Mouse (Mus musculus): ENCODE results near the gene Fuz. TPM values are rescaled to one million over a fixed set of nuclear protein-coding genes. Genes with fewer than 3 reads are reported as not detected.

The Fuz gene
- polyA plus RNA-seq, 1 experiment from 2014 or later = 17.6 TPM

DNA sequence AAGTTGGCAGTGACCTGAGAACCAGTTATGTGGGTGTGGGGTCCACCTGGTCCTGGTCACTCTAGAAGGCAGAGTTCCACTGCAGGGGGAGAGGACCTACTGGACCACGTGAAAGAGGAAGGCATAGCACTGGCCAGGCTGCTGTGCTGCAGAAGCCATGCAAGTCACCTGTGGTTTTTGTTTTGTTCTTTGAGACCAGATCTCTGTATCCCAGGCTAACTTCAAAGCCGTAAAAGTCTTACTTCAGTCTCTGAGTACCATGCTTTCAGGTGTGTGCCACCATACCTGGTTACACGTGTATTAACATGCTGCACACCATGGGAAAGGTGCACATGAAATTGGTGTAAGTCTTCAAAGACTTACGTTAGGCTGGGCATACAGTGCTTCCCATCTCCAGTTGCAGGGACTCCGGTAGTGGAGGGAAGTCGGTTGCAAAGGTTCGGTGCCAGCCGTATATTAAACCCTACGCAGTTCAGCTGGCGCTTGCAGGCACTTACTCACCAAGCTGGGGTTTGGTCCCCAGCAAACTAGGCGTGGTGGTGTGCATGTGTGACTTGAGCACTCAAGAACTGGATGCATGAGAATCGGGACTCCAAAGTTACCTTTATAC lies 44.1 kb upstream of the Fuz start:
- peaks cover 45% of the 10 kb centered on the region for H3K4me1 ChIP-seq (replicated peaks; ENCODE audit: control insufficient read depth, insufficient read depth, low read length)
- no peaks in the 10 kb centered on the region for H3K9me3 ChIP-seq (ENCODE audit: control insufficient read depth, low read length)
- 85% methylated on average over 12 of the region's 12 CpGs for WGBS
- ATAC-seq (replicated peaks; ENCODE audit: low FRiP score) = no peak
- no peaks in the 10 kb centered on the region for H3K27me3 ChIP-seq (replicated peaks; ENCODE audit: control insufficient read depth, insufficient read depth, low read length)
- peak overlapping the region; percentile 89; the same call in 1 of the 2 replicates for H3K4me3 ChIP-seq (ENCODE audit: low read depth, low read length)
- peak overlapping the region; percentile 87; the same call in 1 of the 2 replicates for H3K4me2 ChIP-seq
- H3K9ac ChIP-seq (ENCODE audit: low read depth, low read length) = 0 out of 2 replicates have a peak overlapping the region, but pooled peaks have one; percentile 38
- peaks cover 10% of the 10 kb centered on the region; the same call in 1 of the 2 replicates for H3K36me3 ChIP-seq (ENCODE audit: control insufficient read depth, insufficient read depth, low read length)
- no peak for DNase-seq (ENCODE audit: low spot score)
- H3K27ac ChIP-seq (ENCODE audit: low read depth, low read length) = no peak overlapping the region

DNA sequence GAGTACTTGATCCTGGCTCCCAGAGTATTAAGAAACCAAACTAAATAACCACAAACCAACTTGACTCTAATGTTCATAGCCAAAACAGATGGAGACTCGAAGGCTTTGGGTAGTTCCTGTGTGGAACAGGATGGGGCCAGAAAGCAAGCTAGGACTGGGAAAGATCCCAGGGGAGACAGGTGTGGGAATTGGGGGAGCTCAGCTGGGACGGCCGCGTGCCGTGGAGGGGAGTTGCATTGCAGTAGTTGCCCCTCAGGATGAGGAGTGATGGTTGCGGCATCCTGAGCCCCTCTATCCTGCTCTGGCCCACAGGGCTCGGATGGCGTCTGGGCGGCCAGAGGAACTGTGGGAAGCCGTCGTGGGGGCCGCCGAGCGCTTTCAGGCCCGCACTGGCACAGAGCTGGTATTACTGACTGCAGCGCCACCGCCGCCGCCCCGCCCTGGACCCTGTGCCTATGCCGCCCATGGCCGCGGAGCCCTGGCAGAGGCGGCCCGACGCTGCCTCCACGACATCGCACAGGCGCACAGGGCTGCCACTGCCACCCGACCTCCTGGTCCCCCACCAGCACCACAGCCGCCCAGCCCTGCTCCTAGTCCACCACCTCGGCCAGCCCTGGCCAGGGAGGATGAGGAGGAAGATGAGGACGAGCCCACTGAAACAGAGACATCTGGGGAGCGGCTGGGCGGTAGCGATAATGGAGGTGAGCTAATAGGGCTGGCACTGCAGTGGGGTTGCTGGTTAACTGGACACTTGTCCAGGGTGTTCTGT lies 43.4 kb upstream of the Fuz start:
- H3K9me3 ChIP-seq (ENCODE audit: control insufficient read depth, low read length) = no peaks in the 10 kb centered on the region
- peak overlapping the region; percentile 38; the same call in 1 of the 2 replicates for H3K9ac ChIP-seq (ENCODE audit: low read depth, low read length)
- WGBS = 87% methylated on average over 36 of the region's 36 CpGs
- H3K4me1 ChIP-seq (replicated peaks; ENCODE audit: control insufficient read depth, insufficient read depth, low read length) = peaks cover 45% of the 10 kb centered on the region
- peaks cover 8% of the 10 kb centered on the region; the same call in 1 of the 2 replicates for H3K36me3 ChIP-seq (ENCODE audit: control insufficient read depth, insufficient read depth, low read length)
- no peak overlapping the region; the same call in 1 of the 2 replicates for H3K4me3 ChIP-seq (ENCODE audit: low read depth, low read length)
- no peak for ATAC-seq (replicated peaks; ENCODE audit: low FRiP score)
- H3K27ac ChIP-seq (ENCODE audit: low read depth, low read length) = peak overlapping the region; percentile 45
- H3K27me3 ChIP-seq (replicated peaks; ENCODE audit: control insufficient read depth, insufficient read depth, low read length) = no peaks in the 10 kb centered on the region
- no peak for DNase-seq (ENCODE audit: low spot score)
- H3K4me2 ChIP-seq = peak overlapping the region; percentile 93

DNA sequence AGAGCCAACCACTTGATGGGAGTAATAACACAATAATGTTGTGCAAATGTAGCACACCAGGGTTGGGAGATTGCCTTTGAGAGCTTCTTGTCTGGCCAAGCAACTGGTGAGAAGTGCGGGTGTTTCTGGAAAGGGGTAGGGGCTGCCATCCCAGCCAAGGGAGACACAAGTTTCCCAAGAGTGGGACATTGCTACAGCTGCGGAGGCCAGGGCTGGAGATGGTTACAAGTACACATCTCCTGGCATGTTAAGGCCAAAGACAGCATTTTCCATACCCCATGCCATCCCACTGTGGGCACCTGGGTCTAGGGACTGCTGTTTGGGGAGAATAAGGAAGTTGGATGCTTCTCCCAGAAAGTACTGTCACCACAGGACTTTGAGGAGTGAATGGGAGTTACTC lies 42.8 kb upstream of the Fuz start:
- no peak overlapping the region for H3K27ac ChIP-seq (ENCODE audit: low read depth, low read length)
- peaks cover 8% of the 10 kb centered on the region; the same call in 1 of the 2 replicates for H3K36me3 ChIP-seq (ENCODE audit: control insufficient read depth, insufficient read depth, low read length)
- H3K4me3 ChIP-seq (ENCODE audit: low read depth, low read length) = no peak overlapping the region
- H3K9me3 ChIP-seq (ENCODE audit: control insufficient read depth, low read length) = no peaks in the 10 kb centered on the region
- DNase-seq (ENCODE audit: low spot score) = no peak
- ATAC-seq (replicated peaks; ENCODE audit: low FRiP score) = no peak
- no peak overlapping the region; the same call in 1 of the 2 replicates for H3K9ac ChIP-seq (ENCODE audit: low read depth, low read length)
- H3K4me1 ChIP-seq (replicated peaks; ENCODE audit: control insufficient read depth, insufficient read depth, low read length) = peaks cover 47% of the 10 kb centered on the region
- WGBS = 87% methylated on average over 2 of the region's 2 CpGs
- no peaks in the 10 kb centered on the region for H3K27me3 ChIP-seq (replicated peaks; ENCODE audit: control insufficient read depth, insufficient read depth, low read length)
- peak overlapping the region; percentile 93 for H3K4me2 ChIP-seq

DNA sequence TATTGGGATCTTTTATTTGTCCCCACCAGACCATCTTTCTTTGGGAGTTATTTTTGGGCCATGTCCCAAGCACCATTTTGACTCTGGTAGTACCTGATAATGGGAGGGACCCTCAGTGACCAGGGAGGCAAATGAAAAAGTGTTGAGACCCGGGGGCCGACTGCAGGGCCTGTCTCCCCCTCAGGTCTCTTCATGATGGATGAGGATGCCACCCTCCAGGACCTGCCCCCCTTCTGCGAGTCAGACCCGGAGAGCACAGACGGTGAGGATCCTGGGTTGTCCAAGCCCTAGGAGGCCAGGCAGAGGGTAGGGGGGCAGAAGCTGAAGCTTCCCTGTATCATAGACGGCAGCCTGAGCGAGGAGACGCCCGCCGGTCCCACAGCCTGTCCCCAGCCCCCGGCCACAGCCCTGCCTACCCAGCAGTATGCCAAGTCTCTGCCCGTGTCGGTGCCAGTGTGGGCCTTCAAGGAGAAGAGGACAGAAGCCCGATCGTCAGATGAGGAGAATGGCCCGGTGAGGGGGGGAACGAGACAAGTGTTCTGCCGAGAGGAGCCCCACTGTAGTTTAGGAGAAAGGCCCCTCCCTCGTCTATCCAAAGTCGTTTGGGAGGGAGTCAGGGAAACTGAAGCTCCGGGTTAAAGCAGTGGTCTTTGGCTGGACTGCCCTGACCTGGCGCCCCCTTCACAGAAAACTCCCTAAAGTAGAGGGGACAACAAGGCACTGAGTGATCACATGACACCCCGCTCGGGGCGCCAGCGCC lies 42.1 kb upstream of the Fuz start:
- peak overlapping the region; percentile 62 for H3K4me3 ChIP-seq (ENCODE audit: low read depth, low read length)
- H3K36me3 ChIP-seq (ENCODE audit: control insufficient read depth, insufficient read depth, low read length) = peaks cover 8% of the 10 kb centered on the region; the same call in 1 of the 2 replicates
- no peaks in the 10 kb centered on the region for H3K9me3 ChIP-seq (ENCODE audit: control insufficient read depth, low read length)
- peak overlapping the region; percentile 93 for H3K4me2 ChIP-seq
- DNase-seq (ENCODE audit: low spot score) (no peak), ATAC-seq (replicated peaks; ENCODE audit: low FRiP score) (no peak)
- peak overlapping the region; percentile 97 for H3K27ac ChIP-seq (ENCODE audit: low read depth, low read length)
- H3K9ac ChIP-seq (ENCODE audit: low read depth, low read length) = peak overlapping the region; percentile 84
- peaks cover 52% of the 10 kb centered on the region for H3K4me1 ChIP-seq (replicated peaks; ENCODE audit: control insufficient read depth, insufficient read depth, low read length)
- H3K27me3 ChIP-seq (replicated peaks; ENCODE audit: control insufficient read depth, insufficient read depth, low read length) = no peaks in the 10 kb centered on the region
- WGBS = 28% methylated on average over 26 of the region's 26 CpGs

DNA sequence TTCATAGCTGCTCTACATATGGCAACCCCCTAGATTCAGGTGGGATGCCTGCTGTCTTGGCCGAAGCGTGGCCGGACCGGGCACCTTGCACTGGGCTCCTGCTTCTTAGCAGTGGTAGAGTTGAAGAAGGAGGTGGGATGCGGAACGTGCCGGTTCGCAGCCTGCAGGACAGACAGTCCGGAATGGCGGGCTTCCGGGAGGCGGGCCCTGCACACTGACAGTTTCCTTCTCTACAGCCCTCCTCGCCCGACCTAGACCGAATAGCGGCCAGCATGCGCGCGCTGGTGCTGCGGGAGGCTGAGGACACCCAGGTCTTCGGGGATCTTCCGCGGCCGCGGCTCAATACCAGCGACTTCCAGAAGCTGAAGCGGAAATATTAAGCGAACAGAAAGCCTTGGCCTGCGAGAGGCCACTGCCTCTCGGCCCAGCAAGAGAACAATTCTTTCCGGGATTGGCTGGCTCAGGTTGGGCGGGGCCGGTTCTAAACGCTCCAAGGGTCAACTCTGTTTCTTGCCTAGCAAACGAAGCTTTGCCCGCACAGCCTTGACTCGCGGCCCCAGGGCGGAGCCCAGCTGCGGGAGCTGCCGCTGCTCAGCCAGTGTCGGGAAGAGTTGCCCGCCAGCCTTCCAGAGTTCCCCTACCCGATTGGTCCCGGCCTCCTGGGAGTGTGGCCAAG lies 41.4 kb upstream of the Fuz start:
- peak; percentile 70 for ATAC-seq (replicated peaks; ENCODE audit: low FRiP score)

DNA sequence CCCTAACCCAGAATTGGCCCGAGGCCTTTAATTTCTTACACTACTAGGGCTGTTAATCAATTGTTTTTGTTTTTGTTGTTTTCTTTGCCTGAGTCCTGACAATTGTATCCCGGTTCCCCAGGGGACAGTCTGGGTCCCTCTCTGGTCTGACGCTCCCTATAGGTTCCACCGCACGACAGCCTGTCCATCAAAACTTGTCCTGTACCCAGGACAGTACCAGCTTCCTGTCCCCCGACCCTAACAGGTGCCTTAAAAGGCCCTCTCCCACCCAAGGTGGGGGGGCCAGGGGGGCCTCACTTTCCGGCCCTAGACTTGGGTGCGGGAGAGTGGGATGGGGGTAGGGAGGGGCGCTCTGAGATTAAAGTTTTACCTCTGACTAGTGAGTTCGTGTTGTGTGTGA lies 40.8 kb upstream of the Fuz start:
- ATAC-seq (replicated peaks; ENCODE audit: low FRiP score) = no peak
- DNase-seq (ENCODE audit: low spot score) = no peak
- no peaks in the 10 kb centered on the region for H3K9me3 ChIP-seq (ENCODE audit: control insufficient read depth, low read length)
- H3K9ac ChIP-seq (ENCODE audit: low read depth, low read length) = peak overlapping the region; percentile 84
- H3K36me3 ChIP-seq (ENCODE audit: control insufficient read depth, insufficient read depth, low read length) = peaks cover 8% of the 10 kb centered on the region; the same call in 1 of the 2 replicates
- no peaks in the 10 kb centered on the region for H3K27me3 ChIP-seq (replicated peaks; ENCODE audit: control insufficient read depth, insufficient read depth, low read length)
- 40% methylated on average over 10 of the region's 10 CpGs for WGBS
- H3K4me2 ChIP-seq = peak overlapping the region; percentile 93
- peak overlapping the region; percentile 97 for H3K27ac ChIP-seq (ENCODE audit: low read depth, low read length)
- peaks cover 52% of the 10 kb centered on the region for H3K4me1 ChIP-seq (replicated peaks; ENCODE audit: control insufficient read depth, insufficient read depth, low read length)
- peak overlapping the region; percentile 62 for H3K4me3 ChIP-seq (ENCODE audit: low read depth, low read length)

More for the DNA sequence above, 41.4 kb upstream of the Fuz start:
- 1% methylated on average over 45 of the region's 45 CpGs for WGBS
- peaks cover 52% of the 10 kb centered on the region for H3K4me1 ChIP-seq (replicated peaks; ENCODE audit: control insufficient read depth, insufficient read depth, low read length)
- H3K9ac ChIP-seq (ENCODE audit: low read depth, low read length) = peak overlapping the region; percentile 84
- H3K4me2 ChIP-seq = peak overlapping the region; percentile 93
- no peaks in the 10 kb centered on the region for H3K9me3 ChIP-seq (ENCODE audit: control insufficient read depth, low read length)
- H3K4me3 ChIP-seq (ENCODE audit: low read depth, low read length) = peak overlapping the region; percentile 62
- no peaks in the 10 kb centered on the region for H3K27me3 ChIP-seq (replicated peaks; ENCODE audit: control insufficient read depth, insufficient read depth, low read length)
- H3K36me3 ChIP-seq (ENCODE audit: control insufficient read depth, insufficient read depth, low read length) = peaks cover 8% of the 10 kb centered on the region; the same call in 1 of the 2 replicates
- DNase-seq (ENCODE audit: low spot score) = peak; percentile 86
- H3K27ac ChIP-seq (ENCODE audit: low read depth, low read length) = peak overlapping the region; percentile 97

DNA sequence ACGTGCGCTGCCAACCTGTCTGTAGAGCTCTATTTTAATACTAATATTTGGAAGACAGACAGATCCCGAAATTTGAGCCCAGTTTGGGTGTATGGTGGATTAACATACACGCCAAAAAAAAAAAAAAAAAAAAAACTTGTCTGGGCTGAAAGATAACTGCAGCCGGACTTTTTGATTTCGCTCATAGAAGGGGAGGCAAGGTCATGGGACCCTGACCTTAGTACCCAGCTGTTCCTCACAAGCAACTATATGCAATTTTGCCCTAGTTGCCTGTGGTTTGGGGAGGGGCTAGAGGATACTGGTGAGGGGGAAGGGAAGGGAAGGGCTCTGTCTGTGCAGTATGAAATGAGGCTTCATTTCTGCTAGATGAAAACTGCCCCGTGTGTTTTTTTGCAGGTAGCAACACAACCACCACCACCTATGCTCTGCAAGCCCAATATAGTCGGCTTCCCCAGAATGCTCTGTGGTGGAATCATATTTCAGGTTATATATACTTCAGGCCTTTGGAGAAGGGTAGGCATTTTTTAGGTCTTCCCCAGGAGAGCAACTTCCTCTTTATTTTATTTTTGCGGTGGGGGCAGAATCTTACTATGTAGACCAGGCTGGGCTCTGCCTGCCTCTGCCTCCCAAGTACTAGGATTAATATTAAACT lies 39.5 kb upstream of the Fuz start:
- Histone ChIP-seq H3K27me3 (replicated peaks; ENCODE audit: control insufficient read depth, insufficient read depth, low read length) (no peaks in the 10 kb centered on the region), H3K9me3 (ENCODE audit: control insufficient read depth, low read length) (no peaks in the 10 kb centered on the region), H3K4me1 (replicated peaks; ENCODE audit: control insufficient read depth, insufficient read depth, low read length) (peaks cover 51% of the 10 kb centered on the region), H3K4me2 (peak overlapping the region; percentile 93), H3K9ac (ENCODE audit: low read depth, low read length) (peak overlapping the region; percentile 83), H3K4me3 (ENCODE audit: low read depth, low read length) (peak overlapping the region; percentile 91), H3K36me3 (ENCODE audit: control insufficient read depth, insufficient read depth, low read length) (peaks cover 9% of the 10 kb centered on the region; the same call in 1 of the 2 replicates), H3K27ac (ENCODE audit: low read depth, low read length) (peak overlapping the region; percentile 97)
- ATAC-seq (replicated peaks; ENCODE audit: low FRiP score) (no peak), DNase-seq (ENCODE audit: low spot score) (no peak)
- 34% methylated on average over 9 of the region's 9 CpGs for WGBS

Data from liver, embryonic 11.5 days (tissue).